ENCODE assay signal across 8 mouse cellular contexts in the genomic region with DNA sequence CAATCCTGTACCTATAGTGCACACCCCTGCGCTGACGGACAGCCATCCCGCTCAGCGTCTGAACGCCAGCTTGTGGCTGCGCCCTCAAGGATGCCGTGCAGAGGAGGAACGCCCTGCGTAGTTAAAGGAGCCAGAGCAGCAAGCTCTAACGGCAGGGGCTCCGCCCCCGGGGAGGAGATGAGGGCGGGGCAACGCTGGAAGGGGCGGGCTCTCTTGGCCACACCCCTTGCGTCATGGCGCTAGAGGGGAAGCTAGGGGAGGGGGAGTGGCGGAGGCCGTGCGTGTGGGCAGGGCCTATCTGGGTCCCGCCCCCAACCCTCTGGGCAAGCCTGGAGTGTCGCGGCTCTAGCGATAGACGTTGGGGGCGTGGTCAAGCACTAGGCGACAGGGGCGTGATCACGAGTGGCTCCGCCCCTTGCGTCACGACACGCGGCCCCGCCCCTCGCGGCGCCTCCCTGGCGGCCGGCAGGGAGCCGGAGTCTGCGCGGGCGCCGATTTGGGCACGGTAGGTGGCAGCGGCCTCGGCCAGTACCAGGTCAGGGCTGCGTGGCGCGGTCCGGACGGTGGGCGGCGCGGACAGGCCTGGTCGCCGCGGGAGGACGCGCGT. TPM values are rescaled to one million over a fixed set of nuclear protein-coding genes. Genes with fewer than 3 reads are reported as not detected.
A peak's percentile ranks its signal among the peaks of the same experiment; 100 is the strongest.
DNase-seq lines count a peak whose midpoint lies in the region; ATAC-seq lines count a peak whose summit lies in the region.

A gene (plus strand): TSS at position 425 of the 607 bp plus-strand sequence.

- WGBS in hindbrain, embryonic 12.5 days, result under 1% methylated on average over 62 of the region's 62 CpGs

- peak within 1 kb of the TSS; percentile 75 for H3K4me3 ChIP-seq in hindbrain, embryonic 12.5 days

- peaks cover 41% of the 10 kb centered on the region for H3K4me1 ChIP-seq in hindbrain, embryonic 12.5 days

- H3K36me3 ChIP-seq in hindbrain, embryonic 12.5 days, result no peaks in the 10 kb centered on the region

- peak; percentile 95 for ATAC-seq in hindbrain, embryonic 12.5 days (ENCODE audit: low FRiP score)

- no peaks in the 10 kb centered on the region for H3K9me3 ChIP-seq in hindbrain, embryonic 12.5 days (replicated peaks)

- 0 out of 2 replicates have a peak, but pooled peaks cover 2% of the 10 kb centered on the region for H3K27me3 ChIP-seq in hindbrain, embryonic 12.5 days

- DNase-seq in NIH3T3 (ENCODE audit: low read depth), result peak; percentile 100
- peak; percentile 100 for DNase-seq in cerebellum, postnatal 10 days
- DNase-seq in frontal cortex, postnatal 10 days (ENCODE audit: low spot score in 2 of 2), result peak; percentile 100
- peak; percentile 100 for DNase-seq in layer of hippocampus, postnatal 14 days (ENCODE audit: low spot score in 2 of 2)
- peak; percentile 100 for DNase-seq in lung, postnatal 14 days
- peak; percentile 99 for DNase-seq in retina, adult 2 months (ENCODE audit: low read depth, low spot score)
- peak; percentile 100 for DNase-seq in thymus, postnatal 36 days

- peak within 1 kb of the TSS; percentile 82 for H3K4me2 ChIP-seq in hindbrain, embryonic 12.5 days (replicated peaks)

- H3K9ac ChIP-seq in hindbrain, embryonic 12.5 days, result peak within 1 kb of the TSS; percentile 82

- peak within 1 kb of the TSS; percentile 73 for H3K27ac ChIP-seq in hindbrain, embryonic 12.5 days

RNA-seq across cellular contexts. Expression of the gene that starts here (rescaled TPM):
- 31.7 and 35.4 TPM in 2 replicates for polyA plus RNA-seq in hindbrain, embryonic 12.5 days (2016; fragmentation: Nextera tagmentation; extraction: Ambion mirVana)
- 10 to 100 TPM; 41.1 to 43.0 TPM for total RNA-seq in layer of hippocampus, postnatal 14 days (2021)

Comparison
In these comparisons a context has a peak if more than half of its experiments do, and no peak if none do; other contexts are left out.
1. Peak in every context shown above with its lines: DNase-seq, ATAC-seq, H3K4me3 ChIP-seq and H3K27ac ChIP-seq.